Mouse (Mus musculus): ENCODE results near the gene Gm6370. TPM values are rescaled to one million over a fixed set of nuclear protein-coding genes. Genes with fewer than 3 reads are reported as not detected.
"Not testable (repeated sequence)": the region's sequence is repeated elsewhere in the genome, so short reads cannot be mapped to it uniquely, and the experiment has no call there.

Gene Gm6370
- polyA plus RNA-seq, 1 experiment: not detected

GRCm38 (mm10) chr5:146502099-146502498 lies 10.9 kb downstream of the Gm6370 start, which contains the start of gene 4930449I24Rik:
Gene 4930449I24Rik (plus strand): TSS chr5:146502399.
- not testable (repeated sequence) for H3K4me1 ChIP-seq (ENCODE audit: control insufficient read depth, insufficient read depth, low read length); H3K4me3 ChIP-seq (ENCODE audit: insufficient read depth, low read length); H3K27ac ChIP-seq (ENCODE audit: insufficient read depth, low read length)

- H3K4me3 ChIP-seq (ENCODE audit: insufficient read depth, low read length); H3K27ac ChIP-seq (ENCODE audit: insufficient read depth, low read length); H3K4me1 ChIP-seq (ENCODE audit: control insufficient read depth, insufficient read depth, low read length): not testable (repeated sequence)
Observed at GRCm38 (mm10) chr5:146513823-146514222, 22.7 kb downstream of the Gm6370 start, which contains the start of gene Gm3402. Gene Gm3402 (plus strand): TSS chr5:146514123.

GRCm38 (mm10) chr5:146525501-146525900 lies 34.3 kb downstream of the Gm6370 start, which contains the start of gene Gm3404:
Gene Gm3404 (plus strand): TSS chr5:146525801.
- H3K4me3 ChIP-seq (ENCODE audit: insufficient read depth, low read length); H3K4me1 ChIP-seq (ENCODE audit: control insufficient read depth, insufficient read depth, low read length); H3K27ac ChIP-seq (ENCODE audit: insufficient read depth, low read length): not testable (repeated sequence)

GRCm38 (mm10) chr5:146537347-146537746 lies 46.2 kb downstream of the Gm6370 start, which contains the start of gene Gm3409:
Gene Gm3409 (plus strand): TSS chr5:146537647.
- H3K27ac ChIP-seq (ENCODE audit: insufficient read depth, low read length); H3K4me1 ChIP-seq (ENCODE audit: control insufficient read depth, insufficient read depth, low read length); H3K4me3 ChIP-seq (ENCODE audit: insufficient read depth, low read length): not testable (repeated sequence)

Other genes starting within 250 kb of the Gm6370 start
- 9.1 and 10.6 TPM in 2 replicates for gene Wasf3, start 106.4 kb upstream of the Gm6370 start, polyA plus RNA-seq (2011; ENCODE audit: insufficient read length, low read depth, missing spikeins)
- gene Gm6408, start 9.4 kb upstream of the Gm6370 start, polyA plus RNA-seq (2011; ENCODE audit: insufficient read length, low read depth, missing spikeins): not detected in 2 replicates
- gene 4930449I24Rik, start 11.0 kb downstream of the Gm6370 start, polyA plus RNA-seq (2011; ENCODE audit: insufficient read length, low read depth, missing spikeins): not detected in 2 replicates
- gene Gm3402, start 22.8 kb downstream of the Gm6370 start, polyA plus RNA-seq (2011; ENCODE audit: insufficient read length, low read depth, missing spikeins): not detected in 2 replicates
- gene Gm3404, start 34.4 kb downstream of the Gm6370 start, polyA plus RNA-seq (2011; ENCODE audit: insufficient read length, low read depth, missing spikeins): not detected in 2 replicates
- gene Gm3409, start 46.3 kb downstream of the Gm6370 start, polyA plus RNA-seq (2011; ENCODE audit: insufficient read length, low read depth, missing spikeins): not detected in 2 replicates
- not detected in 2 replicates for gene Gm3415, start 64.8 kb downstream of the Gm6370 start, polyA plus RNA-seq (2011; ENCODE audit: insufficient read length, low read depth, missing spikeins)
- not detected in 2 replicates for gene Gpr12, start 93.9 kb downstream of the Gm6370 start, polyA plus RNA-seq (2011; ENCODE audit: insufficient read length, low read depth, missing spikeins)